Mouse (Mus musculus) stomach, embryonic 15.5 days (tissue): ENCODE measurements around the gene Exog. TPM values are rescaled to one million over a fixed set of nuclear protein-coding genes. Genes with fewer than 3 reads are reported as not detected.

Experiments
- ATAC-seq: fragments of 200-750 bp; cut with Nextera tagmentation; 2 replicates; pipeline ENCODE4 v1.8.0; 2017; ENCODE audit warnings: low read depth, moderate number of reproducible peaks, moderate TSS enrichment; ENCODE audit not compliant: insufficient read depth, low FRiP score
- H3K27ac ChIP-seq: fragments of 300-500 bp; sonication (generic); 2 replicates; pipeline ENCODE4 v1.5.1; 2015; ENCODE audit warnings: mild to moderate bottlenecking, inconsistent platforms
- H3K27me3 ChIP-seq: fragments of 300-500 bp; sonication (generic); replicated peaks from 2 replicates; pipeline ENCODE4 v1.6.1; 2015; ENCODE audit warnings: inconsistent platforms
- H3K36me3 ChIP-seq: fragments of 300-500 bp; sonication (generic); 2 replicates; pipeline ENCODE4 v1.6.1; 2015; ENCODE audit warnings: inconsistent platforms
- H3K4me1 ChIP-seq: fragments of 300-500 bp; sonication (generic); 2 replicates; pipeline ENCODE4 v1.6.1; 2015; ENCODE audit warnings: inconsistent platforms
- H3K4me2 ChIP-seq: fragments of 300-500 bp; sonication (generic); 2 replicates; pipeline ENCODE4 v1.6.1; 2015; ENCODE audit warnings: mild to moderate bottlenecking, inconsistent platforms
- H3K4me3 ChIP-seq: fragments of 300-500 bp; sonication (generic); replicated peaks from 2 replicates; pipeline ENCODE4 v1.5.1; 2015; ENCODE audit warnings: inconsistent platforms
- H3K9ac ChIP-seq: fragments of 300-500 bp; sonication (generic); 2 replicates; pipeline ENCODE4 v1.6.1; 2015; ENCODE audit warnings: inconsistent platforms
- H3K9me3 ChIP-seq: fragments of 300-500 bp; sonication (generic); 2 replicates; pipeline ENCODE4 v1.6.1; 2016; ENCODE audit warnings: inconsistent platforms
- WGBS: fragments of 180-500 bp; shearing (Covaris S2); methylation state at CpG from one replicate; pipeline ENCODE4 v1.1.7; 2015; 5-methylcytosine and 5-hydroxymethylcytosine counted together
- polyA plus RNA-seq: library from polyadenylated mRNA; unstranded; fragments of >200 nt; fragmentation: Nextera tagmentation; extraction: Ambion mirVana; gene quantifications from 2 replicates; pipeline ENCODE4 v1.2.1, GENCODE M21; 2015

The Exog gene
- polyA plus RNA-seq, 1 experiment from 2014 or later = 21.4 TPM

DNA sequence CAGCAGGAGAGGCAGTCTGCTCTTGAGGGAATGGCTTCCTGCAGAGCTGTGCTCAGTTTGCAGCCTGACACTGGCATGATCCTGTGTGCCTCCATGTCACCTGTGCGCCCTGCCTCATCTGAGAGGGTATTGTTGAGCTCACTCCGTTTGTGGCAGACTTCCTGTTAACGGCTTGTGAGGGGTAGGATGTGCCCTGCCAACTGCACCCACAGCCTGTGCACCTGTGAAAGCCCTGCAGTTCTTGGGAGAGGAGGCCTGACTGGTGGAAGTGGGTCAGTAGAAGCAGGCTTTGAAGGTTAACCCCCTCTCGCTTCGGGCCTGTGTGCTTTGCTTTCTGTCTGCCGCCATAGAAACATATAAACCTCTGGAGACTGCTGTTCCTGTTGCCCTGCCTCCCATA, 20.3 kb downstream of the Exog start:
- ATAC-seq = no peak
- Histone ChIP-seq H3K27ac (no peak overlapping the region), H3K9me3 (no peaks in the 10 kb centered on the region), H3K4me2 (no peak overlapping the region), H3K4me1 (no peaks in the 10 kb centered on the region), H3K36me3 (peaks cover 28% of the 10 kb centered on the region), H3K9ac (no peak overlapping the region), H3K27me3 (no peaks in the 10 kb centered on the region), H3K4me3 (no peak overlapping the region)
- WGBS = 89% methylated on average over 6 of the region's 6 CpGs

DNA sequence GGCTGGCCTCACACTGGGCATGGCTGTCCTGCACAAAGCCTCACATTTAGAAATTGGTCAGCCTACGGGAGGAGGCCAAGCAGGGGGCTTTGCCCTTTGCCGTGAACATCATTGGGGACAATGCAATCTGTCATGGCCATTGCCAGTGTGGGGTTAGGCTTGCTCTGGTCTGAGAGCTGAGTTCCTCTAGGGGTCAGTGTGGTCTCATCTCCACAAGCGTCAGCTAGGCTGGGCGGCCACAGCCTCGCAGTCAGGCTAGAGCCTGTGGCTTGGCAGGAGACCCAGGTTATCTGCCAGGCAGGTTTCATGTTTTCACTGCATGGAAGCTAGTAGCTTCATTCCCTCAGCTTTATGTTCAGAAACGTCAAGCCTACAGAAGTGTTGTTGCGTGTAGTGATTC, 20.9 kb downstream of the Exog start:
- Histone ChIP-seq H3K4me3 (no peak overlapping the region), H3K9me3 (no peaks in the 10 kb centered on the region), H3K9ac (no peak overlapping the region), H3K27me3 (no peaks in the 10 kb centered on the region), H3K4me1 (no peaks in the 10 kb centered on the region), H3K27ac (no peak overlapping the region), H3K4me2 (no peak overlapping the region), H3K36me3 (peaks cover 28% of the 10 kb centered on the region)
- 68% methylated on average over 7 of the region's 7 CpGs for WGBS
- ATAC-seq = peak; percentile 50; the same call in 1 of the 2 replicates

DNA sequence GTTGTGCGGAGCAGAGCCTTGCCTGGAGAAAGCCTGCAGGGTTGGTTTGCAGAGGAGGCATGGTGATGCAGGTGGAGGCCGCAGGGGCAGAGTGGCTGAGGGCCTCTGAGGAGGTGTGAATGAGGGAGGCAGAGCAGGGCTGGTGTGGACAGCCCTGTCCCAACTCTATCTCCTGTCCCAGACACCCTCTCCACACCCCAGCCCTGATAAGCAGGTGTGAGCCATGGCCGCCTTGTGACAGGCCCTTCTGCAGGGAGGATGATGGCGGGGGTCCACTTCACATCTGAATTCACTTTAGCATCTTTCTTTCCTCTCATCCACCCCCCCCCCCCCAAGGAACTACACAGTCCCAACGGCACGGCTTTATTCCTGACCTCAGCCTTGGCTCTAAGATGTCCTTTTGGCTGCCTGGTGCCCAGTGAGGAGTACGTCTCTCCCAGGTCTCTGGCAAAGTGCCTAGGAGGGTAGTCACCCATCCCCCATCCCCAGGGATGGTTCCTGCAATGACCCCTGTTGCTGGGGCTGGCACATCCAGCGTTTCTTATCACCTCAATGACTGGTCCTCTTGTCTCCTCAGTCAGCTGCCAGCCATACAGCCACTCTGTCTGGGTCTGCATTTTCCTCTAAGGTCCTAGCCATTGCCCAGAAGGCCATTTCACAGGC, 25.1 kb downstream of the Exog start:
- H3K4me1 ChIP-seq = no peaks in the 10 kb centered on the region
- no peak overlapping the region for H3K27ac ChIP-seq
- H3K9me3 ChIP-seq = no peaks in the 10 kb centered on the region
- H3K4me3 ChIP-seq = no peak overlapping the region
- H3K27me3 ChIP-seq = no peaks in the 10 kb centered on the region
- H3K36me3 ChIP-seq = 0 out of 2 replicates have a peak, but pooled peaks cover 7% of the 10 kb centered on the region
- 64% methylated on average over 8 of the region's 8 CpGs for WGBS
- peak; percentile 65; the same call in 1 of the 2 replicates for ATAC-seq
- H3K9ac ChIP-seq = no peak overlapping the region
- H3K4me2 ChIP-seq = no peak overlapping the region

DNA sequence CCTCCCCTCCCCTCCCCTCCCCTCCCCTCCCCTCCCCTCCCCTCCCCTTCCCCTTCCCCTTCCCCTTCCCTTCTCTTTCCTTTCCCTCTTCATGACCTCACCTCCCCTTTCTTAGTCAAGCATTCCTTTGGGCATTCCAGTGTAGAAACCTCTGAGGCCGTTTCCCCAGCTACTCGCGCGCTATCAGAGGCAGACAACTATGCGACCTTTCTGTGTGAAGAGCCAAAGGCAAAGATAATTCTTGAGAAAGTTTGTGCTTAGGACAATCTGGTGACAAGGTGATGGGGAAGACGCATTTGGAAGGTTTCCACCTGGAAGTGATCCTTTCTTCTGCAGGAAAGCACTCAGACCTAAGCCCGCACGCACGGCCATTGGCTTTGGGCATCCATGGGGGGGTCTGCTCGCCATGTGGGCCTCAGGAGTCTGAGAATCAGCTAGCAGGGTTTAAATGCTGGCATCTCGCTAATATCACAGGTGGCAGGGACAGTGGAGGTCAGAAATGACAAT, 27.7 kb downstream of the Exog start:
- ATAC-seq = no peak
- WGBS = 61% methylated on average over 11 of the region's 11 CpGs
- Histone ChIP-seq H3K4me3 (no peak overlapping the region), H3K27ac (no peak overlapping the region), H3K36me3 (no peaks in the 10 kb centered on the region), H3K4me1 (no peaks in the 10 kb centered on the region), H3K9ac (no peak overlapping the region), H3K27me3 (no peaks in the 10 kb centered on the region), H3K4me2 (no peak overlapping the region), H3K9me3 (no peaks in the 10 kb centered on the region)

DNA sequence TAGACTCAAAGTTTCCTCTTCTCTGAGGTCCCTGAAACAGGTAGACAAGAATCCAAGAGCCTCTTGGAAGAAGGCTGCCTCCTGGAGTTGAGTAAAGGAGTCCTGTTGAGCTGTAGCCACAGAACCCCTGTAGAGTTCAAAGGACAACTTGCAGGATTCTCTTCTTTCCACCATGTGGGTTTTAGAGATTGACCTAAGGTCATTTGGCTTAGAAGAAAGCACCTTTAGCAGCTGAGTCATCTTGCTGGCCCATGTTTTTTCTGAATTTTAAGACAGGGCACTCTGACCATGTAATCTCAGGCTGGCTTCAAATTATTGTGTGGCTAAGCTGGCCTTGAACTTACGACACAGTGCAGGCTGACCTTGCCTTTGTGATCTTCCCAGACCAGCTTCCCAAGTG, 28.3 kb downstream of the Exog start:
- H3K27me3 ChIP-seq = no peaks in the 10 kb centered on the region
- no peaks in the 10 kb centered on the region for H3K36me3 ChIP-seq
- no peak overlapping the region for H3K9ac ChIP-seq
- no peaks in the 10 kb centered on the region for H3K4me1 ChIP-seq
- WGBS = 93% methylated on average over 1 of the region's 1 CpGs
- ATAC-seq = no peak
- H3K27ac ChIP-seq = no peak overlapping the region
- no peak overlapping the region for H3K4me3 ChIP-seq
- no peak overlapping the region for H3K4me2 ChIP-seq
- no peaks in the 10 kb centered on the region for H3K9me3 ChIP-seq

DNA sequence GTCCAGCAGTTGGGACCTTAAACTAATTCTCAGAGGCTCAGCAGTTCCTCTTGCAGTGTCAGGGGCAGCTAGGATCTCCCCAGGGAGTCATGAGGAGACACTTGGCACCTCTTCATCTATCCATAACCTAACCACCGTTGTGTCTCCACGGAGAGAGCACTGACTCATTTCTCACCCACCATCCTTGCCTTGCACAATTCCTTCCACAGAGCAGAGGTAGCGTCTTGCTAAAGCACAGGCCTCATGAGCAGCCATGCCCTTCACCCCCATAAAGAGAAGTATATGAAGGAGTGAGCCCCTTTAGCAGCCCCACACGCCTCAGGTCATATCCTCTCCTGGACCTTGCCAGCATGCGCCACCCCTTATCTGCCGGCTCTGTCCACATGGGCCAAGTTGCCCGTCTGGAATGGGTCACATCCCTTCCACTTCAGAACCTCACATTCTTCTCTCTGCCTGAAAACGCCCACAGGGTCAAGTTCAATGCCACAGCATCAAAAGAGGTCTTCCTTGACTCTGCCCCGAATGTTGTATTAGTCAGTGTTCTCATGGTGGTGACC, 28.9 kb downstream of the Exog start:
- Histone ChIP-seq H3K4me1 (no peaks in the 10 kb centered on the region), H3K4me2 (no peak overlapping the region), H3K36me3 (no peaks in the 10 kb centered on the region), H3K9me3 (no peaks in the 10 kb centered on the region), H3K27ac (no peak overlapping the region), H3K4me3 (no peak overlapping the region), H3K9ac (no peak overlapping the region), H3K27me3 (no peaks in the 10 kb centered on the region)
- 69% methylated on average over 9 of the region's 9 CpGs for WGBS
- ATAC-seq = no peak

DNA sequence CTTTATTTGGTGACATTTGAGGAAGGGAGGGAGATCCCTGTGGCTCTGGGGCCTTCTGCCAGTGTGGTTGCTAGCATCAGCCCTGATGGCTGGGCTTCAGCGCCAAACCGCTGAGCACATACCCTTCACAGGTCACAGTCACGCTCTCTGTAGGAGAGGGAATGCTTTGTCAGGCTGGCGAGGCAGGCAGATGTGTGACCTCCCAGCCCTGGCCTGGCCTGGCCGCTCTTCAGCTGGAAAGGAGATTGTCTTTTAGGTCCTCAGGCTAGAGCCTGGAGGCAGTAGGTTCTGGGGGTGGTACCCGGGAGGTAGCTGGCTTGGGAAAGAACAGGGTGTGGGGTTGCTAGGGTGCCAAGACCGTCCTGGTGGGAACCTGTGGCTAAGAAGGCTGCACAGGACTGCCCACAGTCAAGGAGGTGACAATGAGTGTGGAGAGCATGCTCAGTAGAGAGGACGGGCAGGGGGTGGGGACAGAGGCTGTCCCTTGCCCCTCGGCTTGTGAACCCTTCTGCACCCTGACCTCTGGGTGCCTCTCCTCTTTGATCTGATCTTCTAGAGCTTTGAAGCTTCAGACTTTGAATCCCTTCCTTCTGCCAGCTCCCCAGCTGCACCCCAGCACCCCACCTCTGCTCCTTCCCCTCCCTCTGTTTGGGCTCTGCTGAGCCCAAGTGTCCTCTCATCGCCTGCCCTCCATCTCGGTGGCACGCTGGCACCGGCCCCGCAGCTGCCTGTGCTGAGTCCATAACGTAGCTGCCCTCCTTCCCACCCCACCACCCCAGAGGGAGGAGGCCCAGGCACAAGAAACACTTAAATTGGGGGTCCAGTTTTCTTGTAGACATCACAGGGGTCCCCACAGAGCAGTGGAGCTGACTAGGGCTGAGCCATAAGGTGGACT, 30.2 kb downstream of the Exog start:
- Histone ChIP-seq H3K4me3 (no peak overlapping the region), H3K4me2 (no peak overlapping the region), H3K9me3 (no peaks in the 10 kb centered on the region), H3K36me3 (no peaks in the 10 kb centered on the region), H3K27ac (no peak overlapping the region), H3K27me3 (no peaks in the 10 kb centered on the region), H3K4me1 (no peaks in the 10 kb centered on the region), H3K9ac (no peak overlapping the region)
- 55% methylated on average over 15 of the region's 15 CpGs for WGBS
- ATAC-seq = no peak

DNA sequence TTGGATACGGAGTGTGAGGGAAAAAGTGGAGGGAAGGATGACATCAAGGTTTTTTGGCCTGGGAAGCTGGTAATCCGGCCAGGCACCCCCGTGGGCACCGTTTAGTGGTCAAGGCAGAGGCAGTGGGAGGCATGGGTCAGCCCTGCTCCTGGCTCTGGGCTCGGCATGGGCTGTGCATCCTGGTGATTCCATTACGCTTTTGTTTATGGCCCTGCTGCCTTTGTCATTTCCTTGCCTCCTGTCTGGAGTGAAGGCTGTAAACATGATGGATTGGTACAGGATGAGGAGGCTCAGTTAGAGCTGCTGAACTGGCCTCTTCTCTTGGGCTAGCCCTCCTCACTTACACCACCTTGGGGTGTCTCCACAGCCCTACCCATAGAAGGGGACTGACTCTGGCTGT, 33.0 kb downstream of the Exog start:
- no peaks in the 10 kb centered on the region for H3K36me3 ChIP-seq
- H3K4me1 ChIP-seq = no peaks in the 10 kb centered on the region
- no peak overlapping the region for H3K4me2 ChIP-seq
- no peak overlapping the region for H3K9ac ChIP-seq
- H3K4me3 ChIP-seq = no peak overlapping the region
- H3K27ac ChIP-seq = no peak overlapping the region
- no peaks in the 10 kb centered on the region for H3K27me3 ChIP-seq
- ATAC-seq = no peak
- WGBS = 43% methylated on average over 6 of the region's 6 CpGs
- no peaks in the 10 kb centered on the region for H3K9me3 ChIP-seq

DNA sequence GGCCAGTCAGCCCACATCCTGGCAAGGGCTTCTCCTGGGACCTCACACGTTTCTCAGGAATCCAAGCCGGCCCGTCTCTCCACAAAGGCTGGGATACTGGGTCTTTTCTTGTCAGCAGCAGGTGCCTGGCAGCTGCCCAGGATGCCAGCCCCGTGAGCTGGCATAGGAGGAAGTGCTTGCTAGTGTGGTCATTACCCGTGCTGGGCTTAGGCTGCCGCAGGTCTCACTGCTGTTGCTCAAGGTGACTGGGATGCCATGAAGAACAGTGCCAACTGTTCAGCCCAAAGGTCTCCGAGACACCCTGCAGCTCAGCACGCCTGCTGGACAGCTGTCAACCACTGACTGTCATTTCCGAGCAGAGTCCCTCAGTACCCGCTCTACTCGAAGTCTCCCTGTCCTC, 33.6 kb downstream of the Exog start:
- H3K9me3 ChIP-seq = no peaks in the 10 kb centered on the region
- no peak overlapping the region for H3K27ac ChIP-seq
- no peak overlapping the region for H3K9ac ChIP-seq
- H3K4me2 ChIP-seq = no peak overlapping the region
- ATAC-seq = no peak
- no peaks in the 10 kb centered on the region for H3K27me3 ChIP-seq
- H3K4me3 ChIP-seq = no peak overlapping the region
- no peaks in the 10 kb centered on the region for H3K4me1 ChIP-seq
- WGBS = 77% methylated on average over 11 of the region's 11 CpGs
- no peaks in the 10 kb centered on the region for H3K36me3 ChIP-seq

DNA sequence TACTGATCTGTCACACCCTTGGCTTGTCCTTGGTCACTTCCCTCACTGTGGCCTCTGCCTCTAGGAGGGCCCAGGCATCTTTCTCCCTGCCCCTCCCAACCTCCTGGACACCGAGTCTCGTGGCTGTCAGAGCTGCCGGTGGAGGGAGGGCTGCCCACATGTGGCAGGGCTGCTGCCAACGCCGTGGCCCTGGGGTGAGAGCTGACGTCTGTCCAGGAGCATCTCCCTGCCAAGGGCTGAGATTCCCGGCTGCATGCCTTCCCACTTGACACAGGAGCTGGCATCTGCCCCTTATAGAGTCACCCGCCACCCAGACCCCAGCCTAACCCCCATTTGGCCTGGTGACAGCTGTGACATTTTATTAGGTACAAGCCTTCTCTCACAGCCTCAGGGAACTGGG, 34.6 kb downstream of the Exog start:
- no peak for ATAC-seq
- 69% methylated on average over 8 of the region's 8 CpGs for WGBS

DNA sequence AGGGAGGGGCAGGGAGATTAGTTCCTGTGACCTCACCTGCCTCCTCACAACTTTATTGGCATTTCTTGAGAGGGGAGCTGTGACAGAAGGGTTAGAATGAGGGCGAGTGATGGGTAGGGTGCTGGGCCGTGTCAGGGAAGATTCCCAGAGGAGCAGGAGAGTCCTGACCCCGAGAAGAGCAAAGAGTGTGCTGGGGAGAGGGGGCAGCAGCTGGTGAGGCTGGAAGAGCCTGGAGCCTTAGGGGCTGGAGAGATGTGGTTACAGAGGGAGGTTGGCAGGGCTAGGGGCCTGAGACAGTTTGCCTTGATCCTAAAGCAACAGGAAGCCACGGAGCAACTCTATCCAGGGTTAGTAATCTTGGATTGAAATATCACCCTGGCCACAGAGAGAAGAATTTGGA, 36.9 kb downstream of the Exog start:
- Histone ChIP-seq H3K27me3 (no peaks in the 10 kb centered on the region), H3K27ac (no peak overlapping the region), H3K4me3 (no peak overlapping the region), H3K4me1 (no peaks in the 10 kb centered on the region), H3K9me3 (no peaks in the 10 kb centered on the region), H3K9ac (no peak overlapping the region), H3K36me3 (no peaks in the 10 kb centered on the region), H3K4me2 (no peak overlapping the region)
- 83% methylated on average over 4 of the region's 4 CpGs for WGBS
- no peak for ATAC-seq

More for the DNA sequence above, 34.6 kb downstream of the Exog start:
- H3K4me3 ChIP-seq = no peak overlapping the region
- H3K4me2 ChIP-seq = no peak overlapping the region
- no peaks in the 10 kb centered on the region for H3K9me3 ChIP-seq
- H3K4me1 ChIP-seq = no peaks in the 10 kb centered on the region
- no peak overlapping the region for H3K9ac ChIP-seq
- no peaks in the 10 kb centered on the region for H3K36me3 ChIP-seq
- H3K27ac ChIP-seq = no peak overlapping the region
- no peaks in the 10 kb centered on the region for H3K27me3 ChIP-seq
